In genomic region chr13:105443339-105443738, GRCm38 (mm10) we compare ENCODE assay signal across 11 mouse cellular contexts. TPM values are rescaled to one million over a fixed set of nuclear protein-coding genes. Genes with fewer than 3 reads are reported as not detected.
DNase-seq lines count a peak whose midpoint lies in the region; ATAC-seq lines count a peak whose summit lies in the region.
"Had no signal": no experiment of that assay in that cellular context is flagged by ENCODE, and none has a peak within 500 bp of the region (broad histone marks: within the 10 kb centered on the region; RNA-seq: fewer than 3 reads in every experiment).

Gene Htr1a, plus strand, starts transcription at chr13:105443639.

- intact Hi-C loops in left cerebral cortex, postnatal 14 days (cut with DNase I): loop anchor here (5.0 kb wide), 3 partner anchors 839 to 1474 kb away; no protein-coding TSS in a partner anchor

- no peak for ATAC-seq in forebrain, embryonic 11.5 days (replicated peaks; ENCODE audit: low FRiP score)
- no peak for ATAC-seq in neural tube, embryonic 13.5 days (ENCODE audit: low read depth)
- no peak for ATAC-seq in kidney, embryonic 14.5 days (ENCODE audit: low FRiP score, low TSS enrichment)
- no peak for ATAC-seq in heart, embryonic 12.5 days (ENCODE audit: insufficient number of reproducible peaks, low FRiP score)

- peak within 1 kb of the TSS; percentile 31 for H3K4me3 ChIP-seq in forebrain, embryonic 11.5 days (ENCODE audit: low read depth, low read length)
- peak within 1 kb of the TSS; percentile 45 for H3K4me3 ChIP-seq in neural tube, embryonic 13.5 days
- no peak within 1 kb of the TSS for H3K4me3 ChIP-seq in kidney, embryonic 14.5 days (ENCODE audit: low read length)
- H3K4me3 ChIP-seq in heart, embryonic 12.5 days: no peak within 1 kb of the TSS
- H3K4me3 ChIP-seq: lung, embryonic 15.5 days had no signal

- no peak for DNase-seq in left cerebral cortex, postnatal 14 days (ENCODE audit: low spot score in 2 of 2)
- DNase-seq in left cerebral cortex, adult 11 months (ENCODE audit: low spot score): no peak
- no peak for DNase-seq in forebrain, embryonic 11.5 days (ENCODE audit: low spot score)
- no peak for DNase-seq in layer of hippocampus, postnatal 14 days (ENCODE audit: low spot score in 2 of 2)
- DNase-seq in embryo, embryonic 10.5 days (ENCODE audit: low spot score): no peak

- H3K4me2 ChIP-seq in forebrain, embryonic 11.5 days (ENCODE audit: low read depth, low read length, severe bottlenecking): peak within 1 kb of the TSS; percentile 55
- H3K4me2 ChIP-seq in neural tube, embryonic 13.5 days: peak within 1 kb of the TSS; percentile 75
- no peak within 1 kb of the TSS for H3K4me2 ChIP-seq in kidney, embryonic 14.5 days (replicated peaks; ENCODE audit: low read depth, low read length)
- no peak within 1 kb of the TSS for H3K4me2 ChIP-seq in heart, embryonic 12.5 days
- H3K4me2 ChIP-seq: lung, embryonic 15.5 days had no signal

- no peaks in the 10 kb centered on the region for H3K9me3 ChIP-seq in forebrain, embryonic 11.5 days (ENCODE audit: control insufficient read depth, low read length)
- no peaks in the 10 kb centered on the region for H3K9me3 ChIP-seq in neural tube, embryonic 13.5 days
- H3K9me3 ChIP-seq in kidney, embryonic 14.5 days (ENCODE audit: control insufficient read depth, low read length): no peaks in the 10 kb centered on the region
- H3K9me3 ChIP-seq in heart, embryonic 12.5 days (replicated peaks): no peaks in the 10 kb centered on the region; the same call in 1 of the 2 replicates
- H3K9me3 ChIP-seq: lung, embryonic 15.5 days had no signal

- H3K9ac ChIP-seq in forebrain, embryonic 11.5 days (ENCODE audit: low read length): no peak within 1 kb of the TSS
- peak within 1 kb of the TSS; percentile 63 for H3K9ac ChIP-seq in neural tube, embryonic 13.5 days
- no peak within 1 kb of the TSS for H3K9ac ChIP-seq in kidney, embryonic 14.5 days (ENCODE audit: low read depth, low read length)
- no peak within 1 kb of the TSS for H3K9ac ChIP-seq in heart, embryonic 12.5 days
- H3K9ac ChIP-seq: lung, embryonic 15.5 days had no signal

- H3K27me3 ChIP-seq in forebrain, embryonic 11.5 days (ENCODE audit: control insufficient read depth, insufficient read depth, low read length): peaks cover 35% of the 10 kb centered on the region
- H3K27me3 ChIP-seq in neural tube, embryonic 13.5 days: peaks cover 51% of the 10 kb centered on the region
- peaks cover 41% of the 10 kb centered on the region for H3K27me3 ChIP-seq in kidney, embryonic 14.5 days (ENCODE audit: control insufficient read depth, insufficient read depth, low read length)
- peaks cover 45% of the 10 kb centered on the region for H3K27me3 ChIP-seq in heart, embryonic 12.5 days (replicated peaks)

- 5% methylated on average over 8 of the region's 8 CpGs for WGBS in forebrain, embryonic 11.5 days
- 4% methylated on average over 8 of the region's 8 CpGs for WGBS in neural tube, embryonic 13.5 days
- 5% methylated on average over 8 of the region's 8 CpGs for WGBS in kidney, embryonic 14.5 days
- 8% methylated on average over 8 of the region's 8 CpGs for WGBS in heart, embryonic 12.5 days

- peaks cover 4% of the 10 kb centered on the region for H3K4me1 ChIP-seq in forebrain, embryonic 11.5 days (replicated peaks; ENCODE audit: control insufficient read depth, insufficient read depth, low read length)
- H3K4me1 ChIP-seq in neural tube, embryonic 13.5 days (replicated peaks): peaks cover 17% of the 10 kb centered on the region
- H3K4me1 ChIP-seq in kidney, embryonic 14.5 days (ENCODE audit: control insufficient read depth, insufficient read depth, low read length): no peaks in the 10 kb centered on the region
- no peaks in the 10 kb centered on the region for H3K4me1 ChIP-seq in heart, embryonic 12.5 days (replicated peaks)
- H3K4me1 ChIP-seq: lung, embryonic 15.5 days had no signal

- H3K36me3 ChIP-seq in forebrain, embryonic 11.5 days (ENCODE audit: control insufficient read depth, insufficient read depth, low read length): no peaks in the 10 kb centered on the region
- no peaks in the 10 kb centered on the region for H3K36me3 ChIP-seq in neural tube, embryonic 13.5 days
- H3K36me3 ChIP-seq in kidney, embryonic 14.5 days (ENCODE audit: control insufficient read depth, insufficient read depth, low read length): no peaks in the 10 kb centered on the region
- H3K36me3 ChIP-seq in heart, embryonic 12.5 days: no peaks in the 10 kb centered on the region
- H3K36me3 ChIP-seq: lung, embryonic 15.5 days had no signal

- no peak within 1 kb of the TSS for H3K27ac ChIP-seq in forebrain, embryonic 11.5 days (ENCODE audit: low read depth, low read length)
- no peak within 1 kb of the TSS for H3K27ac ChIP-seq in neural tube, embryonic 13.5 days (replicated peaks)
- no peak within 1 kb of the TSS for H3K27ac ChIP-seq in kidney, embryonic 14.5 days (ENCODE audit: low read depth, low read length)
- H3K27ac ChIP-seq in heart, embryonic 12.5 days (ENCODE audit: poor library complexity, severe bottlenecking): no peak within 1 kb of the TSS
- H3K27ac ChIP-seq: lung, embryonic 15.5 days had no signal

RNA-seq across cellular contexts. Expression of gene Htr1a, which starts in this region (rescaled TPM):
- 10 to 100 TPM; 12.5 to 15.0 TPM for total RNA-seq in left cerebral cortex, postnatal 14 days (2021)
- polyA plus RNA-seq in forebrain, embryonic 11.5 days (2014; fragmentation: Nextera tagmentation; extraction: Ambion mirVana): 0.05 and 0.16 TPM in 2 replicates
- total RNA-seq in layer of hippocampus, postnatal 14 days (2021): 10 to 100 TPM; 21.6 to 24.0 TPM
- 1.2 and 1.4 TPM in 2 replicates for polyA plus RNA-seq in neural tube, embryonic 13.5 days (2015; fragmentation: Nextera tagmentation; extraction: Ambion mirVana)
- polyA plus RNA-seq in kidney, embryonic 14.5 days (2014; fragmentation: Nextera tagmentation; extraction: Ambion mirVana): not detected in 2 replicates
- not detected in 2 replicates for polyA plus RNA-seq in heart, embryonic 12.5 days (2016; fragmentation: Nextera tagmentation; extraction: Ambion mirVana)
- polyA plus RNA-seq: heart, postnatal 0 days; lung, embryonic 15.5 days; spleen, adult 2 months had no signal

Comparison
In these comparisons a context has a peak if more than half of its experiments do, and no peak if none do; other contexts are left out.
1. H3K4me2 ChIP-seq: peak in forebrain, embryonic 11.5 days (single experiment) and neural tube, embryonic 13.5 days (single experiment); none in kidney, embryonic 14.5 days (single experiment) and heart, embryonic 12.5 days (single experiment).
2. H3K4me3 ChIP-seq: peak in forebrain, embryonic 11.5 days (single experiment) and neural tube, embryonic 13.5 days (single experiment); none in kidney, embryonic 14.5 days (single experiment) and heart, embryonic 12.5 days (single experiment).